Mouse (Mus musculus): ENCODE results near the gene Igfbp7.

Gene Igfbp7

GRCm38 (mm10) chr5:77354361-77354787, 53.5 kb downstream of the Igfbp7 start:
- DNase-seq (ENCODE audit: low read depth, low spot score), result peak; percentile 53

- DNase-seq (ENCODE audit: low read depth, low spot score), result no peak
These were observed 56.1 kb downstream of the Igfbp7 start for GRCm38 (mm10) chr5:77351691-77352090.

DNA sequence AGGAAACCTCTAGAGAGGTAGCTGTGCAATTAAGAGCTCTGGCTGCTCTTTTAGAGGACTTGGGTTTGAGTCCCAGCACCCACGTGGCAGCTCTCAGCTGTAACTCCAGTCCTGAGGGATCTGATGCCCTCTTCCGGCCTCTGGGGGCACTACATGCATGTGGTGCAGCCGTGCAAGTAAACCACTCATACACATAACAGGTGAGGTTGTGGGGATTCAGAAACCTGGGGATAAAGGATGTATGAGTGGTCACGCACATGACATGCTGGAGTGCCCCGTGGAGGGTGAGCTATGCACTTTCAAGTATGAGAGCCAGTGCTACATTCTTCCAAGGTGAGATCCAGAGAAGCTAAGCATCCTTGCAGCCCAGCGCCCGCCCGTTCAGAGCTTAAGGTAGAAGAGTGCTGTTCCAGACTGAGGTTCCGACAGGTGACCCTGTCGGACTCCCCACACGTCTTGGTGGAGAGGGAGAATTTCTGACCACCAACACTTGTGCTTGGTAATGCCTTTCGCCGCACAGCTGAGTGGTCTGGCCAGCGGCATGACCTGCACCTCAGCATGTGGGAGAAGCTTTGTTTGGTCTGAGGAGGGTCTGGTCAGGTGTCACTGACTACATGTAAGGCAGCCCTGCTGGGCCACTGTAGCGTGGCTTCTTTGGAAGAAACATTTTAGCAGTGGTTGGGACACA, 57.7 kb downstream of the Igfbp7 start:
- peak; percentile 45 for DNase-seq (ENCODE audit: low read depth, low spot score)

DNA sequence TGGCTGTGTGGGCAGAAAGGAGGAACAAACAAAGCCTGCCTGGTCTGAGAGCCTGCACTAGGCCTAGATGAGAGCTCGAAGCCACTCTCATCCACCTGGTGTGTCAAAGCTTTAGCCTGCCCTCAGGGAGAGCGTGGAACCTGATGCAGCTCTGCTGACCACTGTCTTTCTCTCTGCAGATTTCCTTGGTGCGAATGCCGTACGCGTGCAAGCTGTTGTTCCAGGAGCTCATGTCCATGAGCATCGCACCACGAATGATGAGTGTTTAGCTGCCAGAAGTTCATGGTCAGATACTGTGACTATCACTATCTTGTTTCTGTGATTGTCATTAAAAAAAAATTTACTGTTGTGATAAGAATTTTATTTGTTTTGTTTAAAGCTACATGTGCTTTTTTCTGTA, 58.9 kb downstream of the Igfbp7 start:
- DNase-seq (ENCODE audit: low read depth, low spot score), result no peak

- no peak for DNase-seq (ENCODE audit: low read depth, low spot score)
These were observed 67.8 kb downstream of the Igfbp7 start for GRCm38 (mm10) chr5:77340033-77340432.

- DNase-seq (ENCODE audit: low read depth, low spot score), result no peak
These were observed 77.7 kb downstream of the Igfbp7 start for GRCm38 (mm10) chr5:77330154-77330553.

- DNase-seq (ENCODE audit: low read depth, low spot score), result no peak
These were observed 82.9 kb downstream of the Igfbp7 start for GRCm38 (mm10) chr5:77324936-77325335.

- DNase-seq (ENCODE audit: low read depth, low spot score), result no peak
These were observed 92.9 kb downstream of the Igfbp7 start for GRCm38 (mm10) chr5:77314986-77315385.

GRCm38 (mm10) chr5:77314206-77314605, 93.6 kb downstream of the Igfbp7 start:
- DNase-seq (ENCODE audit: low read depth, low spot score), result no peak

- peak; percentile 97 for DNase-seq (ENCODE audit: low read depth, low spot score)
These were observed 97.7 kb downstream of the Igfbp7 start, which contains the start of the genes Noa1 and Polr2b for GRCm38 (mm10) chr5:77309924-77310772. Gene Noa1, minus strand, starts transcription at chr5:77310084. Gene Polr2b, plus strand, starts transcription at chr5:77310147.

DNA sequence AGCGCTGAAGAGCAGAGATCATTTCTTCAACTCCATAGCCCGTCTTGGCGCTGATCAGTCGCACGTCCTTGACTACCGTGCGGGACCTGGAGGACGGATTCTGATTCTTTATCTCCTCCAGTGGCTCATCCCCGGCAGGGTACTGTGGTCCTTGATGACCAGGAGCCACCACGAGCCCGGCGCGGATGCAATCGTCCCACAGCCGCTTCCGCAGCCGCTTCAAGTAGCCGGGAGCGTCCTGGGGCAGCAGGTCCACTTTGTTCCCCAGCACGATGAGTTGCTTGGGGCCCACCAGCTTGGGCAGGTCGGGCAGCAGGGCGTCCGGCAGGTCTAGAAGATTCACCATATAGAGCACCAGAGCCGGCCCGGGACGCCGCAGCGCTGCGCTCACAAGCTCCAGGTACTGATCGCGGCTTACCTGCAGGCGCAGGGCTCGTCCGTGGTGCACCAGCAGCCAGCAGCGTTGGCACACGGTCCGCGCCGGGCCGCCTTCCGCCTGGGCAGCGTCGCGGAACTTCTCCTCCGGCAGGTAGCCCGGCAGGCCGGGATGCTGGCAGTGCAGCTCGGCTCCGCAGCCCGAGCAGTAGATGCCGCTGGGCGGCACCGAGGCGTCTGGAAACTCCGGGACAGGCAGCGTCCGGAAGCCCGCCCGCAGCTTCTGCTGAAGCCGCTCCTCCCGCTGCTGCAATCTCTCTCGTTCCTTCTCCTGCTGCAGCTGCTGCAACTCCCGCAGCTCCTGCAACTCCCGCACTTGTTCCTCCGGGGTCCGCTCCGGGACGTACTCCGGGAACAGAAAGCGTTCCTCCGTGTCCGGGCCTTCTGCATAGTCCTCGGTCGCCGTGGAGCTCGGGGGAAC, 98.6 kb downstream of the Igfbp7 start:
- no peak for DNase-seq (ENCODE audit: low read depth, low spot score)

GRCm38 (mm10) chr5:77307821-77308553, 99.9 kb downstream of the Igfbp7 start:
- DNase-seq (ENCODE audit: low read depth, low spot score), result no peak

- no peak for DNase-seq (ENCODE audit: low read depth, low spot score)
These were observed 106.4 kb downstream of the Igfbp7 start for GRCm38 (mm10) chr5:77301296-77301903.

GRCm38 (mm10) chr5:77299486-77299885, 108.4 kb downstream of the Igfbp7 start:
- no peak for DNase-seq (ENCODE audit: low read depth, low spot score)
